Mouse (Mus musculus) CD4-positive, CD25-positive, alpha-beta regulatory T cell, adult 2 months (primary cell): ENCODE results near the gene Plekha7.

Source experiments
- DNase-seq: peaks from one replicate; pipeline ENCODE4 v3.0.0-alpha.2; 2012; ENCODE audit warnings: low read depth, low spot score

Plekha7 gene

DNA sequence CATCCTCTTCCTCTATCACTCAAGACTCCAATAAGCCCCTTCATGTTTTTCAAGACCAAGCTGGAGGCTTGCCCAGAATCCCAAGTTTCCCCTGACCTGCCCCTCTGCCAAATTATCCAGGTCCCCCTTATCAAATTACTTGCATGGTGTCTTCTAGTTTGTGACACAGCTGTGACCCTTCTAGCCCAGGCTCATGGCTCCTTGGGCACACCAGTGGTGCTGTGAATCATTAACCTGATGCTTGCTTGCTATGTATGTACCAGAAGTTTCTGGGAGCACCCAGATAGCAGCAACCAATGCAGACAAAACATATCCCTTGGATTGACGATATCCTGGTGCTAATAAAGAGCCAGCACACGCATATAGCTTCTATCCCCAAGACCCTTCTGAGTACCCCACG, 19.2 kb downstream of the Plekha7 start:
- no peak for DNase-seq

DNA sequence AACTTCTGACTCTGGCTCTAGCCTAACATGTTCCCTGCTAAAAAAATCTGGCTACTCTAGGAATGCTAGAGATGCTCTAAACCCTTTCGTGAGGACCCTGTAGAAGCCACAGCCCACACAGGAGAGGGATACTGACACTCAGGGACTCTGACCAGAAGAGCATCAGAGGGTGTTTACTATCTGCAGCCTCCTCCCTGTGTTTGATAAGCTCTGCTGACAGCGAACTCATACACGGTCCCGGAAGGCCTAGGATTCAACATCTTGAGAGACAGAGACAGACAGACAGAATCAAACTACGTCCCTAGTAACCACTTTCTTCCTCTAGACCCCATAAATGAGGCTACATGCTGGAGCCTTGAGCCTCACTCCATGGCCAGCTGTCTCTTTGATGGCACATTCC, 20.2 kb downstream of the Plekha7 start:
- no peak for DNase-seq

DNA sequence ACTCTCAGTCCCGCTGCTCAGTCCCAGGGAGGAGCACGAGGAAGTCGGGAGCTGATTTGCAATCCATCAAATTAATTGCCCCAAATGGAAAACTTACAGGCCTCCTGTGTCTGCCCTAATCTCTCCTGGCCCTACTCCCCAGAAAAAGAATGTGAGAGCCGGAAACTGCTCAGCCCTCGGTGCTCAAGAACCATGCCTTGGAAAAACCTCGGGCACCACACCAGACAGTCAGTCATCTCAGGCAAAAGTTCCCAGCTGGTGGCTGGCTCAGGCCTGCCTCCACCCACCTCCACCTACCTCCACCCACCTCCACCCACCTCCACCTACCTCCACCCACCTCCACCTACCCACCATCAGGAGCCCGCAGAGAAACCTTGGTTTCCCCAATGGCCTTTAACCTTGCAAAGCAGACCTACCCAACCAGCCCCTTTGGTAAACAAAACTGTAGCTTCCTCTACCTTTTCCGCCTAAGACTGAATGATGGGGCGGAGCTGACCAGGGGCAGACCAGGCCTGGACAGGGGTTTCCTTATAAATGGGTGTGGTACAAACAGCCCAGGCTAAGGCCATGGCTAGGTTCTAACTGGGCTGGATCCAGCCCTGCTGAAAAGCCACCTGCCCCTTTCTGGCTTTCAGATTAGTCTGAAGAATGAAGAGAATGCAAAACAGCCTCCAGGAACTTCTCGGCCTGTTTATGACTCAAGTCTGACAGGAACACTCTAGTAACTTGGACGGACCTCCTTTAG, 21.4 kb downstream of the Plekha7 start:
- DNase-seq: no peak

DNA sequence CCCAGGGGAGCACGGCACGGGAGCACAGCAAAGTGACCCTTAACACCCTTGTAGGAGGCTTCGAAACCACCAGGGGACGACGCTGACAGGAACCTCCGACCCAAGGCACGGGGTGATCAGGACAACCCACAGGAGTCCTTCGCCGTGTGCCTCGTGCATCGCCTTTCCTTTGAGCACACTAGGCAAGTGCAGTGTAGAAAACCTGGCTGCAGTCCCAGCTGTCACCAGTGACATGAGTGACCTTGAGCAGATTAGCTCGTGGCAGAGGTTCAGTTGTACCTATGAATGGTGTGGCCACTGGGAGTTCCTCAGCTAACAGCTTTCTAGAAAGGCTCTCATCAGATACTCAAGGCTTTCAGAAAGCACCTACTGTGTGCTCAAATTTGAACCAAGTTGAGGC, 22.0 kb downstream of the Plekha7 start:
- DNase-seq: no peak

DNA sequence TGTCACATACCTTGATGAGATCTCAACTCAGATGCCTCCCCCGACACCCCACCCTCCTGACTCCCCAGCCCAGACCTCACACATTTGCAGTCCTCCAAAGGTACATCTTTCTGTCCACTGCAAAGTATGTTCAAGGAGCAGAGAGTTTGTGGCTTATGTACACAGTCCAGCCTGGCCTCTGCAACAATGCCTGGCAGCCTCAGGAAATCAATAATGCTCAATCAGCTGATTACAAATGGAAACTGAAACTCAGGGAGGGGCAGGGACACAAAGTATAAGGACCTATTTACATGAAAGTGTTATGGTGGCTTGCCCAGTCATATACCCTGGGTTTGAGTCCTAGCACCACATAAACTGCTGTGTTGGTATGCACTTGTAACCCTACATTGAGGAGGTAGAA, 23.0 kb downstream of the Plekha7 start:
- no peak for DNase-seq

GRCm38 (mm10) chr7:116282755-116283154, 25.4 kb downstream of the Plekha7 start:
- DNase-seq: no peak

- DNase-seq: no peak
These were observed 28.1 kb downstream of the Plekha7 start for GRCm38 (mm10) chr7:116280126-116280525.

DNA sequence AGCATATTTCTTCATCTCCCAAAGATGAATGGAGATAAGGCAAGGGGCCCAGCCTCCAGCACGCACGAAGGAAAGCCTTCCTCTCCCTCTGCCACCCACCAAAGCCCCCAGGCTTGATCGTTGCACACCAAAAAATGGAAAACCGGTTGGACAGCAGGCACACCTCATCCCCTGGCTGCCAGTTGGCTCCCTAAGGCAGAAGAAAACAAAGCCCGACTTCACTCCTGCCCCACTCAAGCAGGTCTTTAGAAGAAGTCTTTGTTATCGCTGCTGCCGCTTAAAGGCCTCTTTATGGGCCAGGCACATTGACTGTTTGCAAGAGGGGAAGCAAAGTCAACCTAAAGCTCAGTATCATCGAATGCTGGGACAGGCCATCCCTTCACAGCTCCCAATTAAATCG, 29.9 kb downstream of the Plekha7 start:
- no peak for DNase-seq

- no peak for DNase-seq
These were observed 31.9 kb downstream of the Plekha7 start for GRCm38 (mm10) chr7:116276315-116276714.

- DNase-seq: no peak
These were observed 35.1 kb downstream of the Plekha7 start for GRCm38 (mm10) chr7:116273111-116273510.

GRCm38 (mm10) chr7:116269501-116269995, 38.6 kb downstream of the Plekha7 start:
- no peak for DNase-seq

- DNase-seq: no peak
These were observed 39.9 kb downstream of the Plekha7 start for GRCm38 (mm10) chr7:116268113-116268926.

DNA sequence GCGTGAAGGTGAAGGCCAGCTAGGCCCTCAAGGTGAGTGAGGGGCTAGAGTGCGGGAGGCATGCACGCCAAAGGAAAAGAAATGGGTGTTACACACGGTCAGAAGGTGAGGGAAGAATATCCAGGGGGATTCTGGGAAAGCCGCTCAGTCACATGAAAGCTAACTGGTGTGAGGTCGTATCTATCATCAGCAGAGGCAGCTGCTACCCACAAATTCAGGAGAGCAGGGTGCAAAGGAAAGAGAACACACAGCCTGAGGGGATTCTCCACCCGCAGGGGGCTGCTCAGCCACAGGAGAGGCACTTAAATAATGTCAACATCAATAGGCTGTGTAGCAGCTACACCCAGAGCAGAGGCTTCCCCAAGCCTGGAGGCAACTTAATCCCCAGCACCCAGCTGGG, 44.9 kb downstream of the Plekha7 start:
- DNase-seq: no peak

DNA sequence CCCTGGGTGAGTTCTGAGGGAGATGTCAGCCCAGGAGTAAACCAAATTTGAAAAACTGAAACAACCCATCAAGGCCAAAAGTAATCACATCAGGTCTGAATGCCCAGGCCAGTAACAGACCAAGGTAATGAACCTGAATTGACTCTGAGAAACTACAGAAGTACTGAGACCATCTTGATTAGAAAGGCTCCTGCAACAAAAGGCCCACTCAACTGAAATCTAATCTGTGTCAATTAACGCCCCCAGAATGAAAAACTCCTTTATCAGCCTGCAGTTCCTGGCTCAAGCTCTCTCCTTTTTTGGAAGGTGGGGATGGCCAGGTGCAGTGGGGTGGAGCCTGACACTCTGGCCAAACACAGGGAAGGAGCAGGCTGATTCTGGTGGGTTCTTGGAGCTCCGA, 45.7 kb downstream of the Plekha7 start:
- DNase-seq: no peak

DNA sequence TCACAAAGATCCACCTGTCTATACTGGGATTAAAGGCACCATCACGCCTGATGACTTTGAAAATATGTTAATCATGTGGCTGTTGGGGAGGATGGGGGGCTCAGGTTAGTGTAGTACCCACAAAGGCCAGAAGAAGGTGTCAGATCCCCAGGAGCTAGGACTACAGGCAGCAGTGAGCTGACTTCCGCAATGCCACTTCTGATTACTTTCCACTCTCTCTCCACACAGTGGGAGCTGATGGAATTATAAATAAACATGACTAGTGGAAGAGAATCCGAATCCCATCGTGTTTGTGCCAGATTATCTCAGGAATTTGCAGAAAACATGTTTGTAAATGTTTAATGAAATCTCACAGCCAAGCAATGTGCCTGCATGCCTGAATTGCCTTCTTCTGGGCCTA, 46.1 kb downstream of the Plekha7 start:
- DNase-seq: no peak

DNA sequence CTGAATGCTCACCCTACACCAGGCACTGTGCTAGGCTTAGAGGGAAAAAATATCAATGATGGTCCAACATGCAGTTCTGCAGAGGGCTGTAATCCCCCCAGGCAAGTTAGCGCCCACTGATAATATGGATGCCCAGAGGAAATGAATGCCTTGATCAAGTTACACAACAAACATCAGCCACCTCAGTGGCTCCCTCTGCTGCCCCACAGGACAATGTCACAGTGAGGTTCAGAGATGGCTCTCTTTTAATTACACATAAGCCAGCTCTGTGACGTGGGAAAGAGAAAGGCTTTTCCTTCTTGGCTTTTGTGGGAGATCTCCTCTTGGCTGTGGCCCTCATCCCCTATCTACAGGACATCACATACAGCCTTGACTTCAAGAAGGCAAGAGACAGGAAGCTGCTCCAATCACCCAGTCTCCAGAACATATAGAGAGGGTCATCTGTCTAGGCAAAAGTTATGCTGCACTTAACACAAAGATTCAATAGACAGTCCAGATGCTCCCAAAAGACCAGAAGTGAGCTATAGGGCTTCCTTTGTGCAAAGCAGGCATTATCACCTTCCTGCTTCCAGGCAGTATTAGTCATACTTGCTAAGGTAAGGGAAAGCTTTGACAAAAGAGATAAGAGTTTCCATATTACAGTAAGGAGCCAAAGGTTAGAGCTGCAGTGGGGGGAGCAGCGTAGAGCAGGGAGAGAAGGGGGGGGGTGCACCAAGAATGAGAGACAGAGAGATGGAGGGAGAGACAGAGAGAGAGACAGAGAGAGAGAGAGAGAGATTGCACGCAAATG, 47.2 kb downstream of the Plekha7 start:
- DNase-seq: peak; percentile 54

GRCm38 (mm10) chr7:116258464-116259185, 49.6 kb downstream of the Plekha7 start:
- DNase-seq: no peak

- no peak for DNase-seq
These were observed 50.2 kb downstream of the Plekha7 start for GRCm38 (mm10) chr7:116257953-116258352.

- DNase-seq: no peak
These were observed 52.5 kb downstream of the Plekha7 start for GRCm38 (mm10) chr7:116255664-116256063.

- no peak for DNase-seq
These were observed 53.5 kb downstream of the Plekha7 start for GRCm38 (mm10) chr7:116254660-116255059.

- no peak for DNase-seq
These were observed 55.7 kb downstream of the Plekha7 start for GRCm38 (mm10) chr7:116252470-116252869.
